ENCODE assay signal across 21 mouse cellular contexts in genomic region chr8:57569886-57570285, GRCm38 (mm10). TPM values are rescaled to one million over a fixed set of nuclear protein-coding genes. Genes with fewer than 3 reads are reported as not detected.
DNase-seq lines count a peak whose midpoint lies in the region; ATAC-seq and TF ChIP-seq lines count a peak whose summit lies in the region.
"Had no signal": no experiment of that assay in that cellular context is flagged by ENCODE, and none has a peak within 500 bp of the region (broad histone marks: within the 10 kb centered on the region; RNA-seq: fewer than 3 reads in every experiment).

No protein-coding gene starts in this region.

- no peak overlapping the region for H3K4me3 ChIP-seq in forebrain, embryonic 16.5 days (replicated peaks; ENCODE audit: low read length)
- H3K4me3 ChIP-seq in forebrain, embryonic 11.5 days (ENCODE audit: low read depth, low read length): no peak overlapping the region
- no peak overlapping the region for H3K4me3 ChIP-seq in lung, embryonic 14.5 days (ENCODE audit: low read depth, low read length)
- H3K4me3 ChIP-seq in limb, embryonic 15.5 days: no peak overlapping the region
- H3K4me3 ChIP-seq: embryonic facial prominence, embryonic 13.5 days; heart, embryonic 12.5 days; hindbrain, embryonic 12.5 days; left cerebral cortex, adult 2 months; liver, embryonic 12.5 days; neural tube, embryonic 12.5 days had no signal

- H3K36me3 ChIP-seq in forebrain, embryonic 16.5 days (ENCODE audit: control insufficient read depth, insufficient read depth): no peaks in the 10 kb centered on the region
- H3K36me3 ChIP-seq in forebrain, embryonic 11.5 days (ENCODE audit: control insufficient read depth, insufficient read depth, low read length): no peaks in the 10 kb centered on the region
- no peaks in the 10 kb centered on the region for H3K36me3 ChIP-seq in lung, embryonic 14.5 days (ENCODE audit: insufficient read depth)
- H3K36me3 ChIP-seq in limb, embryonic 15.5 days: no peaks in the 10 kb centered on the region
- H3K36me3 ChIP-seq: embryonic facial prominence, embryonic 13.5 days; heart, embryonic 12.5 days; hindbrain, embryonic 12.5 days; liver, embryonic 12.5 days; neural tube, embryonic 12.5 days had no signal

- H3K27ac ChIP-seq in forebrain, embryonic 16.5 days (ENCODE audit: low read length): no peak overlapping the region
- no peak overlapping the region for H3K27ac ChIP-seq in forebrain, embryonic 11.5 days (ENCODE audit: low read depth, low read length)
- H3K27ac ChIP-seq in lung, embryonic 14.5 days (ENCODE audit: low read depth): no peak overlapping the region
- H3K27ac ChIP-seq in limb, embryonic 15.5 days: peak overlapping the region; percentile 8; the same call in 1 of the 2 replicates
- H3K27ac ChIP-seq: hindbrain, embryonic 12.5 days; left cerebral cortex, adult 2 months; liver, embryonic 12.5 days; neural tube, embryonic 12.5 days had no signal

- ATAC-seq in cerebellum, adult (ENCODE audit: insufficient number of reproducible peaks, low FRiP score, low TSS enrichment): 0 out of 2 replicates have a peak, but pooled peaks have one; percentile 11
- peak; percentile 58; the same call in 1 of the 2 replicates for ATAC-seq in forebrain, embryonic 16.5 days
- ATAC-seq in forebrain, embryonic 11.5 days (replicated peaks; ENCODE audit: low FRiP score): no peak
- ATAC-seq in lung, embryonic 14.5 days (ENCODE audit: insufficient read depth): peak; percentile 52
- ATAC-seq in limb, embryonic 15.5 days (ENCODE audit: insufficient number of reproducible peaks, low FRiP score, low TSS enrichment, low read depth): no peak
- ATAC-seq in monocyte, adult 5-6 weeks (replicated peaks; ENCODE audit: insufficient number of reproducible peaks, low FRiP score, low TSS enrichment, poor library complexity, severe bottlenecking): no peak
- ATAC-seq: intestine, postnatal 0 days; liver, embryonic 12.5 days had no signal

- no peak for TF ChIP-seq CTCF in lung, embryonic 14.5 days (IDR thresholded peaks at IDR 0.05; ENCODE audit: low read depth)

- H3K9me3 ChIP-seq in forebrain, embryonic 16.5 days (ENCODE audit: control insufficient read depth, low read length): no peaks in the 10 kb centered on the region
- no peaks in the 10 kb centered on the region for H3K9me3 ChIP-seq in forebrain, embryonic 11.5 days (ENCODE audit: control insufficient read depth, low read length)
- no peaks in the 10 kb centered on the region for H3K9me3 ChIP-seq in lung, embryonic 14.5 days (ENCODE audit: low read depth, low read length)
- no peaks in the 10 kb centered on the region for H3K9me3 ChIP-seq in limb, embryonic 15.5 days
- H3K9me3 ChIP-seq: embryonic facial prominence, embryonic 13.5 days; heart, embryonic 12.5 days; hindbrain, embryonic 12.5 days; liver, embryonic 12.5 days; neural tube, embryonic 12.5 days had no signal

- no peak overlapping the region for H3K4me2 ChIP-seq in forebrain, embryonic 16.5 days (ENCODE audit: low read length)
- H3K4me2 ChIP-seq in forebrain, embryonic 11.5 days (ENCODE audit: low read depth, low read length, severe bottlenecking): no peak overlapping the region
- H3K4me2 ChIP-seq in lung, embryonic 14.5 days: no peak overlapping the region
- H3K4me2 ChIP-seq in limb, embryonic 15.5 days: no peak overlapping the region
- H3K4me2 ChIP-seq: heart, embryonic 12.5 days; hindbrain, embryonic 12.5 days; liver, embryonic 12.5 days; neural tube, embryonic 12.5 days had no signal

- WGBS in forebrain, embryonic 16.5 days: 57% methylated on average over 6 of the region's 6 CpGs
- WGBS in forebrain, embryonic 11.5 days: 88% methylated on average over 6 of the region's 6 CpGs
- WGBS in lung, embryonic 14.5 days: 54% methylated on average over 6 of the region's 6 CpGs
- WGBS in limb, embryonic 15.5 days: 52% methylated on average over 6 of the region's 6 CpGs

- 0 out of 2 replicates have a peak, but pooled peaks cover 4% of the 10 kb centered on the region for H3K4me1 ChIP-seq in forebrain, embryonic 16.5 days (replicated peaks; ENCODE audit: control insufficient read depth, insufficient read depth, low read length)
- H3K4me1 ChIP-seq in forebrain, embryonic 11.5 days (replicated peaks; ENCODE audit: control insufficient read depth, insufficient read depth, low read length): no peaks in the 10 kb centered on the region; the same call in 1 of the 2 replicates
- H3K4me1 ChIP-seq in lung, embryonic 14.5 days (ENCODE audit: insufficient read depth): no peaks in the 10 kb centered on the region; the same call in 1 of the 2 replicates
- peaks cover 14% of the 10 kb centered on the region for H3K4me1 ChIP-seq in limb, embryonic 15.5 days

- H3K9ac ChIP-seq in forebrain, embryonic 16.5 days (replicated peaks; ENCODE audit: low read depth, low read length): no peak overlapping the region
- no peak overlapping the region for H3K9ac ChIP-seq in forebrain, embryonic 11.5 days (ENCODE audit: low read length)
- H3K9ac ChIP-seq in lung, embryonic 14.5 days: no peak overlapping the region
- H3K9ac ChIP-seq in limb, embryonic 15.5 days: no peak overlapping the region
- H3K9ac ChIP-seq: embryonic facial prominence, embryonic 13.5 days; heart, embryonic 12.5 days; hindbrain, embryonic 12.5 days; liver, embryonic 12.5 days; neural tube, embryonic 12.5 days had no signal

- DNase-seq in cerebellum, adult 18-20 months: no peak
- no peak for DNase-seq in forebrain, embryonic 11.5 days (ENCODE audit: low spot score)
- peak; percentile 16 for DNase-seq in lung, embryonic 14.5 days
- no peak for DNase-seq in lung, postnatal 25 days (ENCODE audit: low spot score)
- DNase-seq: adrenal gland, postnatal 10 days; gastrocnemius, postnatal 10 days; heart, adult 11 months; heart, postnatal 14 days; lung, adult 18-20 months; lung, postnatal 4 days had no signal

- no peaks in the 10 kb centered on the region for H3K27me3 ChIP-seq in forebrain, embryonic 16.5 days (replicated peaks; ENCODE audit: control insufficient read depth, insufficient read depth, low read length)
- H3K27me3 ChIP-seq in forebrain, embryonic 11.5 days (ENCODE audit: control insufficient read depth, insufficient read depth, low read length): no peaks in the 10 kb centered on the region
- H3K27me3 ChIP-seq in lung, embryonic 14.5 days (ENCODE audit: insufficient read depth, low read length): no peaks in the 10 kb centered on the region
- no peaks in the 10 kb centered on the region for H3K27me3 ChIP-seq in limb, embryonic 15.5 days
- H3K27me3 ChIP-seq: embryonic facial prominence, embryonic 13.5 days; hindbrain, embryonic 12.5 days; liver, embryonic 12.5 days; neural tube, embryonic 12.5 days had no signal

RNA-seq across cellular contexts. Expression of gene Hmgb2, which starts 58.2 kb away (rescaled TPM):
- polyA plus RNA-seq in forebrain, embryonic 16.5 days (2015; fragmentation: Nextera tagmentation; extraction: Ambion mirVana): 168 and 177 TPM in 2 replicates
- 626 and 749 TPM in 2 replicates for polyA plus RNA-seq in forebrain, embryonic 11.5 days (2014; fragmentation: Nextera tagmentation; extraction: Ambion mirVana)
- 500 and 503 TPM in 2 replicates for polyA plus RNA-seq in lung, embryonic 14.5 days (2014; fragmentation: Nextera tagmentation; extraction: Ambion mirVana)
- 267 and 297 TPM in 2 replicates for polyA plus RNA-seq in limb, embryonic 15.5 days (2015; fragmentation: Nextera tagmentation; extraction: Ambion mirVana)
- 134 to 175 TPM (median 154 TPM) in 3 replicates for total RNA-seq in monocyte, adult 5-6 weeks (2017)

Comparison
In these comparisons a context has a peak if more than half of its experiments do, and no peak if none do; other contexts are left out.
1. ATAC-seq: peak in cerebellum, adult (single experiment), forebrain, embryonic 16.5 days (single experiment) and lung, embryonic 14.5 days (single experiment); none in forebrain, embryonic 11.5 days (single experiment), limb, embryonic 15.5 days (single experiment) and monocyte, adult 5-6 weeks (single experiment).